Mouse (Mus musculus) central nervous system, embryonic 11.5 days (tissue): ENCODE results near the gene Atp6v1b1. TPM values are rescaled to one million over a fixed set of nuclear protein-coding genes. Genes with fewer than 3 reads are reported as not detected.

ENCODE experiments used
- polyA plus RNA-seq: library from polyadenylated mRNA; depleted of rRNA; stranded (reverse); fragments of >200 nt; gene quantifications from 2 replicates; pipeline ENCODE4 v1.2.3, GENCODE M21; 2012; rRNA removed

Atp6v1b1 gene
- polyA plus RNA-seq = 0.07 TPM in 1 of 2 replicates, not detected in the other

DNA sequence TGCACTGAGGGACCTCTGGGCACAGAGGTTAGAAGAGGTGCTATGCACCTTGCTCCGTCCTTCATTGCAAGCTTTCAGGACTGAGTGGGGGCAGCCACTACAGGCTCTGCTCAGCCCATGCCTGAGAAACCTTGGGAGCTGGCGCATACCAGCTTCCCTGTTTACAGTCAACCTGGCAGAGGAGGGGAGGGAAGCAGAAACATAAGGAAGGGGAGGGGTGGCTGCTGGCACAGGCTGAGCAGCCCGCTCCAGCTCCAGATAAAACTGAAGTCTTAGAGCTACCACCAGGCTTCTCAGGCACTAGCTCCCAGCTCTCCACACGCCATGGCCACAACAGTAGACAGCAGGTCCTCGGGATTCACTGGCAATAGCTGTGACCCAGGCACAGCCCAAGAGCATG lies at the start of gene Atp6v1b1:
Gene Atp6v1b1, plus strand, starts transcription at position 230 of the 400 bp plus-strand sequence.

GRCm38 (mm10) chr6:83711067-83711675 lies 31.6 kb upstream of the Atp6v1b1 start, which contains the start of gene Vax2:
Gene Vax2 (plus strand): TSS chr6:83711264.

GRCm38 (mm10) chr6:83762344-83762743 lies 19.6 kb downstream of the Atp6v1b1 start, which contains the start of gene Ankrd53:
Gene Ankrd53 (plus strand): TSS chr6:83762644.

DNA sequence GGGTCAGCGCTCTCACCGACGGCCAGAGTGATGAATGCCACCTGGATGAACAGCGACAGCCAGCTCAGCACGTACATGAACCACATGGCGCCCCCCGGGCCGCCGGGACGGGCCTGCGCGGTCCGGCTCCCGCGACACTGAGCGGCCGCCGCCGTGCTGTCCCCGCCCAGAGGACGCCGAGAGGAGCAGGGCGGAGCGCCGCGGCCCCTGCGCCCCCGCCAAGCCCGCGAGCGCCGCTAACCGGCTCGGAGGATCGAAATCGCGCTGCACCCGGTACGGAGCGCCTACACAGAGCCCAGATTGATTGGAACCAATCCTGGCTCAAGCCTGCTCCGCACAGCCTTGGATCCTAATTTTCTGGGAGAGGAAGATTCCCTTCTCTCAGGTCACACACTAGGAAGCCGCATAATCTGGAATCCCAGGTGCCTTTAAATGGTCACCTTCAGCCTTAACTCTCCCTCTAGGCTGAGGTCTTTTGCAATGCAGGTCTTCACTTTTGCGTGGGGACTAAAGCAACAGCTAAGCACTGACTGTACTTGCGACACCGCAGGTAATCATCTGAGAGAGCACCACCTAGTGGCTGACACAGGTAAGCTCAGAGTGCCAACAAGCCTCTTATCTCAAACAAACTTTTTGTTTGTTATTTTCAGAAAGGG lies 33.0 kb downstream of the Atp6v1b1 start, which contains the start of gene Tex261:
Gene Tex261, minus strand, starts transcription at position 176 of the 656 bp plus-strand sequence.

DNA sequence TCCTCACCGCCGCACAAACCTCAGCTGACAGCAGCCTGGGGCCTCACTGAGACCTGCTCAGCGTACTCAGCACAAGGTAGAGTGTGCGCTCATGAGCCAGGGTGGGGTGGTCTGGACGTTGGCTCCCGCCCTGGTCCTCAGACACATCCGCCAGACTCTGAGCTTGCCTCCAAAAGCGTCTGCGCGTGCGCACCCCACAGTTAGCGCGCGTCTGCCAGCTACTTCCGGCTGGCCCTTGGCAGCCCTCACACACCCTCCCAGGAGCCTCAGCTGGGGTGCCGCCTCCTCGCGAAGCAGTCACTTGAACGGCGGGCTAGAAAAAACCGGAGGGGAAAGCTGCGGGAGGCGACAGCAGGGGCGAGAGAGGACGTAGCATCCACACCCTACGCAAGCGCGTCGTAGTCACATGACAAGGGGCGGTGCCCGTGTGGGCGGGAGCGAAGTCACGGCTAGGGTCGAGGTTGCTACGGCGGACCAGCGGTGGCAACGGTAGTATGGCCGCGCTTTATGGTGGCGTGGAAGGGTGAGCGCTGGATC lies 52.0 kb downstream of the Atp6v1b1 start, which contains the start of gene Nagk:
Gene Nagk, plus strand, starts transcription at position 223 of the 537 bp plus-strand sequence.

Other genes with a start within 250 kb of the Atp6v1b1 start
- 37.4 and 68.8 TPM in 2 replicates for gene Dguok, start 236.0 kb upstream of the Atp6v1b1 start, polyA plus RNA-seq
- gene Actg2, start 206.7 kb upstream of the Atp6v1b1 start, polyA plus RNA-seq = 2.1 and 6.5 TPM in 2 replicates
- 12.8 and 16.9 TPM in 2 replicates for gene Stambp, start 170.3 kb upstream of the Atp6v1b1 start, polyA plus RNA-seq
- gene Clec4f, start 86.8 kb upstream of the Atp6v1b1 start, polyA plus RNA-seq = 0.07 and 0.14 TPM in 2 replicates
- gene Cd207, start 65.1 kb upstream of the Atp6v1b1 start, polyA plus RNA-seq = not detected in 2 replicates
- gene Vax2, start 31.7 kb upstream of the Atp6v1b1 start, polyA plus RNA-seq = 0.26 and 0.30 TPM in 2 replicates
- not detected in 2 replicates for gene Ankrd53, start 19.7 kb downstream of the Atp6v1b1 start, polyA plus RNA-seq
- gene Tex261, start 32.8 kb downstream of the Atp6v1b1 start, polyA plus RNA-seq = 32.3 and 52.4 TPM in 2 replicates
- 24.4 and 25.9 TPM in 2 replicates for gene Nagk, start 52.0 kb downstream of the Atp6v1b1 start, polyA plus RNA-seq
- 49.4 and 61.0 TPM in 2 replicates for gene Paip2b, start 88.8 kb downstream of the Atp6v1b1 start, polyA plus RNA-seq
- gene Zfp638, start 124.1 kb downstream of the Atp6v1b1 start, polyA plus RNA-seq = 89.6 and 130 TPM in 2 replicates